Mouse (Mus musculus) neural tube, embryonic 15.5 days (tissue): ENCODE measurements at regions not wholly inside any gene's neighbourhood (a gene's known extent, or its start where the extent isn't known, plus 50 kb on each side); places are given as distances from the start of the nearest gene placed in this dataset.

Experiments
- ATAC-seq: fragments of 200-750 bp; cut with Nextera tagmentation; 2 replicates; pipeline ENCODE4 v1.8.0; 2017; ENCODE audit warnings: mild to moderate bottlenecking, moderate TSS enrichment, moderate library complexity; ENCODE audit not compliant: low FRiP score
- H3K27ac ChIP-seq: fragments of 300-500 bp; sonication (generic); replicated peaks from 2 replicates; pipeline ENCODE4 v1.5.1; 2015; ENCODE audit warnings: mild to moderate bottlenecking, inconsistent platforms
- H3K27me3 ChIP-seq: fragments of 300-500 bp; sonication (generic); replicated peaks from 2 replicates; pipeline ENCODE4 v1.6.1; 2015; ENCODE audit warnings: inconsistent platforms
- H3K36me3 ChIP-seq: fragments of 300-500 bp; sonication (generic); 2 replicates; pipeline ENCODE4 v1.6.1; 2015; ENCODE audit warnings: inconsistent platforms
- H3K4me1 ChIP-seq: fragments of 300-500 bp; sonication (generic); 2 replicates; pipeline ENCODE4 v1.6.1; 2015; ENCODE audit warnings: inconsistent platforms
- H3K4me2 ChIP-seq: fragments of 300-500 bp; sonication (generic); 2 replicates; pipeline ENCODE4 v1.6.1; 2015; ENCODE audit warnings: inconsistent platforms, mild to moderate bottlenecking, moderate library complexity
- H3K4me3 ChIP-seq: fragments of 300-500 bp; sonication (generic); replicated peaks from 2 replicates; pipeline ENCODE4 v1.5.1; 2015; ENCODE audit warnings: mild to moderate bottlenecking, inconsistent platforms
- H3K9ac ChIP-seq: fragments of 300-500 bp; sonication (generic); replicated peaks from 2 replicates; pipeline ENCODE4 v1.6.1; 2015; ENCODE audit warnings: mild to moderate bottlenecking, inconsistent platforms
- H3K9me3 ChIP-seq: fragments of 300-500 bp; sonication (generic); replicated peaks from 2 replicates; pipeline ENCODE4 v1.6.1; 2016; ENCODE audit warnings: inconsistent platforms
- WGBS: fragments of 180-500 bp; shearing (Covaris S2); methylation state at CpG from one replicate; pipeline ENCODE4 v1.1.7; 2015; ENCODE audit warnings: mixed read lengths; 5-methylcytosine and 5-hydroxymethylcytosine counted together

DNA sequence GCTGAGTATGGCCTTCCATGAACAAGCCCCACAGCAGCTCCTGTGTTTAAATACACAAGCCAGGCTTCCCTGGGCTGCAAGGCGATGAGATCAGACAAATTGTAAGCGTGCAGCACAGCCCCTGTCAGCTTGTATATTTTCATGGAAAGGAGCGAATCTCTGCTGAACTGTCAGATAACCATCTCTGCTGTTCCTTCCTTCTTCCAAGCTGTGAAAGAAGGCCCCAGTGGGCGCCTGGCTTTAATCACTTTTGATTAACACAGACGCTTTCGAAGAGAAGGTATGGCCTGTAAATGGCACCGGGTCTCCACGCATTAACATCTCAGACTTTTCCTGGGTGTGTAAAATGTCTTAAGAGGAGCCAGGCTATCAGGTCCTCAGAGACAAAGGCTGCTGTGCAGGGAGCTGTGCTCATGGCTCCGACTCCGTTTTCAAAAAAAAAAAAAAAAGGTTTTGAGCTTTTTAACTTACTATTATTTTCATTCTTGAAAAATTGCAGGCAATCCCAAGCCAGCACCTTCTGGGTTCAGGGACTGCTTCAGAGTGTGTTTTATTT, 131.9 kb upstream of the Tmem72 start:
- WGBS, result 77% methylated on average over 10 of the region's 10 CpGs
- H3K9me3 ChIP-seq, result no peaks in the 10 kb centered on the region
- no peaks in the 10 kb centered on the region for H3K4me1 ChIP-seq
- H3K4me3 ChIP-seq, result no peak overlapping the region
- no peak overlapping the region for H3K4me2 ChIP-seq
- no peaks in the 10 kb centered on the region for H3K36me3 ChIP-seq
- H3K27me3 ChIP-seq, result no peaks in the 10 kb centered on the region
- H3K9ac ChIP-seq, result no peak overlapping the region
- no peak for ATAC-seq
- no peak overlapping the region for H3K27ac ChIP-seq

GRCm38 (mm10) chr6:116854029-116854428, 137.3 kb upstream of the Tmem72 start:
- Histone ChIP-seq H3K9me3 (no peaks in the 10 kb centered on the region), H3K36me3 (no peaks in the 10 kb centered on the region), H3K4me1 (no peaks in the 10 kb centered on the region), H3K4me2 (no peak overlapping the region), H3K9ac (no peak overlapping the region), H3K27me3 (no peaks in the 10 kb centered on the region), H3K4me3 (no peak overlapping the region), H3K27ac (no peak overlapping the region)
- WGBS, result 65% methylated on average over 6 of the region's 6 CpGs
- ATAC-seq, result no peak

- no peaks in the 10 kb centered on the region for H3K4me1 ChIP-seq
- H3K27ac ChIP-seq, result no peak overlapping the region
- no peak overlapping the region for H3K9ac ChIP-seq
- no peaks in the 10 kb centered on the region for H3K36me3 ChIP-seq
- H3K9me3 ChIP-seq, result no peaks in the 10 kb centered on the region
- 81% methylated on average over 2 of the region's 2 CpGs for WGBS
- H3K4me3 ChIP-seq, result no peak overlapping the region
- no peak overlapping the region for H3K4me2 ChIP-seq
- H3K27me3 ChIP-seq, result no peaks in the 10 kb centered on the region
- ATAC-seq, result no peak
Measured at GRCm38 (mm10) chr6:116856093-116856492, 139.4 kb upstream of the Tmem72 start.

DNA sequence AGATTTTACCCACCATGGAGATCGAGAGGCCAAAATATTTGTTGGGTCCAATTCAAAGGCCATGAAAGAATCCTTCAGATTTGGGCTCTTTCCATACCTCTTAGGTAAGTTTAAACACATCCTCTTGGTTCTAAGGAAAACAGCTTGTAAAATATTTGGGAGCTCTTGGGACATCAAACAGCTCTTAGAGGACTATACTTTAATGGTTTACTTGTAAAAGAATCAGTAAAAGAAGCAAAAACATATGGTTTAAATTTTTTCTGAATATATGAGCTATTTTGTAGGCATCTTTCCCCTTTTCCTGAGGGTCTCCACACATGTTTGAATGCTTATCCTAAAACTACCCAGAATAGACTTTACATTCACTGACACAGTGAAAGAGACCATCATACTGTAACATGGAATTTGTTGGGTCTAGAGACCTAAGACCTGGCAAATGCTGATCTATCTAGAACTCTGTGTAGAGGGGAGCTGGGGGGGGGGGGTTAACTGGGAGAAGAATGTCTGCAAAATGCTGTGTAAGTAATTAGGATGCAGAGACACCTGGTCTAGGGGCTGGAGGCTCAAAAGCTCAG, 140.3 kb upstream of the Tmem72 start:
- WGBS, result 96% methylated on average over 1 of the region's 1 CpGs
- no peak overlapping the region for H3K4me3 ChIP-seq
- no peaks in the 10 kb centered on the region for H3K4me1 ChIP-seq
- H3K27ac ChIP-seq, result no peak overlapping the region
- H3K36me3 ChIP-seq, result no peaks in the 10 kb centered on the region
- no peaks in the 10 kb centered on the region for H3K27me3 ChIP-seq
- no peak overlapping the region for H3K4me2 ChIP-seq
- H3K9ac ChIP-seq, result no peak overlapping the region
- ATAC-seq, result no peak
- H3K9me3 ChIP-seq, result no peaks in the 10 kb centered on the region

- H3K36me3 ChIP-seq, result no peaks in the 10 kb centered on the region
- no peak overlapping the region for H3K4me3 ChIP-seq
- H3K27me3 ChIP-seq, result no peaks in the 10 kb centered on the region
- H3K4me2 ChIP-seq, result no peak overlapping the region
- no peaks in the 10 kb centered on the region for H3K9me3 ChIP-seq
- no peak overlapping the region for H3K27ac ChIP-seq
- WGBS, result 53% methylated on average over 2 of the region's 2 CpGs
- ATAC-seq, result no peak
- H3K9ac ChIP-seq, result no peak overlapping the region
- no peaks in the 10 kb centered on the region for H3K4me1 ChIP-seq
Measured at GRCm38 (mm10) chr6:116863130-116863529, 146.4 kb upstream of the Tmem72 start.

DNA sequence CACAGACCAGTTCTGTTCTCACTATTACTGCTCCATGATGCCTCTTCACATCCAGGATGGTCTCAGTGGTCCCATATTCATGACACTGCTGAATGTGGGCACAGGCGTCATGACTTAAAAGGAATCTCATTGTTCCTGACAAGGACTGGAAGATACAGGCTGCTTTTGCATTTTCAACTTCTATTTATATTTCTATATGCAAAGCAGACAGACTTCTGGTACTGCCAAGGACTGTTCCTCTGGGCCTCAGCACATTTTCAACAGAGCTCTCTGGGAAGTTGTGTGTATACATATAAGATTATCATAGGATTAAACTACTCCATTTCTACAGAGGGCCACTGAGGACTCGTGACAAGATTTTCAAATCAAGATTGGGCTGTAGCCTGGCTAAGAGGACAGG, 146.9 kb upstream of the Tmem72 start:
- whole genome bisulfite sequencing, result 80% methylated on average over 2 of the region's 2 CpGs

DNA sequence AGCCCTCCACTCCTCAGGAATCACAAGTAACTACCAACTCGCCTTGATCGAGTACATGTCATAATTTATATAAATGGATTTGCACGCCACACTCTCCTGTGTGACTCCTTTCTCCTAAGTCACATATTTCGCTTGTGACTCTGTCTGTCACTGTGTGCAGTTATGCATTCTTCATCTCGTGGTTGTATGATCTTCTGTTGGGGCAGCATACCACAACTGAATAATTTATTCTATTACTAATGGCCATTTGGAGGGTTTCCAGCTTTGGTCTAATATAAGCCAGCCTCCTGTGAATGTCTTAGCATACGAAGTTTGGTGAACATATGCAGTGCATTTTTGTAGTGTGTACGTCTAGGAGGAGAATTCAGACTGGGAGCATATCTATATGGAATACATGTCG, 176.6 kb upstream of the Tmem72 start:
- WGBS, result 71% methylated on average over 8 of the region's 8 CpGs

More for the DNA sequence above, 146.9 kb upstream of the Tmem72 start:
- no peaks in the 10 kb centered on the region for H3K4me1 ChIP-seq
- no peak overlapping the region for H3K27ac ChIP-seq
- no peaks in the 10 kb centered on the region for H3K27me3 ChIP-seq
- H3K9me3 ChIP-seq, result no peaks in the 10 kb centered on the region
- no peaks in the 10 kb centered on the region for H3K36me3 ChIP-seq
- ATAC-seq, result no peak
- H3K4me2 ChIP-seq, result no peak overlapping the region
- H3K4me3 ChIP-seq, result no peak overlapping the region
- no peak overlapping the region for H3K9ac ChIP-seq

GRCm38 (mm10) chr6:116894252-116894651, 177.5 kb upstream of the Tmem72 start:
- H3K27me3 ChIP-seq, result no peaks in the 10 kb centered on the region
- no peaks in the 10 kb centered on the region for H3K9me3 ChIP-seq
- no peak for ATAC-seq
- H3K4me1 ChIP-seq, result 0 out of 2 replicates have a peak, but pooled peaks cover 3% of the 10 kb centered on the region
- no peak overlapping the region for H3K27ac ChIP-seq
- no peak overlapping the region for H3K4me3 ChIP-seq
- no peaks in the 10 kb centered on the region for H3K36me3 ChIP-seq
- no peak overlapping the region for H3K9ac ChIP-seq
- 91% methylated on average over 5 of the region's 5 CpGs for WGBS
- no peak overlapping the region for H3K4me2 ChIP-seq

More for the DNA sequence above, 176.6 kb upstream of the Tmem72 start:
- H3K27ac ChIP-seq, result no peak overlapping the region
- H3K36me3 ChIP-seq, result no peaks in the 10 kb centered on the region
- H3K9me3 ChIP-seq, result no peaks in the 10 kb centered on the region
- H3K27me3 ChIP-seq, result no peaks in the 10 kb centered on the region
- no peak overlapping the region for H3K4me3 ChIP-seq
- 0 out of 2 replicates have a peak, but pooled peaks cover 3% of the 10 kb centered on the region for H3K4me1 ChIP-seq
- no peak for ATAC-seq
- no peak overlapping the region for H3K9ac ChIP-seq
- H3K4me2 ChIP-seq, result no peak overlapping the region

GRCm38 (mm10) chr6:116895114-116895513, 178.4 kb upstream of the Tmem72 start:
- no peak; the same call in 1 of the 2 replicates for ATAC-seq
- 35% methylated on average over 5 of the region's 5 CpGs for WGBS

GRCm38 (mm10) chr6:116896132-116896630, 179.5 kb upstream of the Tmem72 start:
- ATAC-seq, result no peak
- no peak overlapping the region for H3K4me2 ChIP-seq
- no peak overlapping the region for H3K9ac ChIP-seq
- no peaks in the 10 kb centered on the region for H3K27me3 ChIP-seq
- no peak overlapping the region for H3K27ac ChIP-seq
- no peak overlapping the region for H3K4me3 ChIP-seq
- no peaks in the 10 kb centered on the region for H3K9me3 ChIP-seq
- H3K4me1 ChIP-seq, result 0 out of 2 replicates have a peak, but pooled peaks cover 3% of the 10 kb centered on the region
- WGBS, result 80% methylated on average over 4 of the region's 4 CpGs
- H3K36me3 ChIP-seq, result no peaks in the 10 kb centered on the region

More at GRCm38 (mm10) chr6:116895114-116895513, 178.4 kb upstream of the Tmem72 start:
- Histone ChIP-seq H3K4me2 (no peak overlapping the region), H3K9me3 (no peaks in the 10 kb centered on the region), H3K27me3 (no peaks in the 10 kb centered on the region), H3K4me1 (0 out of 2 replicates have a peak, but pooled peaks cover 3% of the 10 kb centered on the region), H3K27ac (peak overlapping the region; percentile 54; the same call in 1 of the 2 replicates), H3K4me3 (no peak overlapping the region), H3K9ac (no peak overlapping the region), H3K36me3 (no peaks in the 10 kb centered on the region)

- Histone ChIP-seq H3K9me3 (no peaks in the 10 kb centered on the region), H3K4me2 (no peak overlapping the region), H3K36me3 (no peaks in the 10 kb centered on the region), H3K4me1 (no peaks in the 10 kb centered on the region), H3K27me3 (no peaks in the 10 kb centered on the region), H3K27ac (no peak overlapping the region), H3K9ac (no peak overlapping the region), H3K4me3 (no peak overlapping the region)
- no peak for ATAC-seq
- 37% methylated on average over 1 of the region's 1 CpGs for WGBS
Measured at GRCm38 (mm10) chr6:116901816-116902215, 185.1 kb upstream of the Tmem72 start.

DNA sequence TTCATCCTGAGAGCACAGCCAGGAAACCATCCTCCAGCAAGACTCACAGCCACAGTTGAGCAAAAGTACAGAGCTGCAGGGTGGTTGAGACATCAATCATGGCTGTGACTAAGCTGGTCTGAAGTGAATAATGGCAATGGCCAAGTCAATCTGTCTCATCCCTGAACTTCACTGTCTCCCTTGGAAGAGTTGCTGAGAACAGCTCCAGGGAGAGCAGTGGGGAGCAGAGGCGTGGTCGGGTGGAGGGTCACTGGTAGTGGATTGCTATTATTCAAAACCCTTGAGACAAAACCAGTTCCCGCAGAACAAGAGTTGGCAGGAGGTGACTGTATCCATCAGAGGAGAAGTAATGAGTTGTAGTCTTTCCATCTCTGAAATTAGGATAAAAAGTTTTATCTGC, 185.7 kb upstream of the Tmem72 start:
- no peak overlapping the region for H3K4me2 ChIP-seq
- WGBS, result 80% methylated on average over 3 of the region's 3 CpGs
- no peaks in the 10 kb centered on the region for H3K4me1 ChIP-seq
- no peaks in the 10 kb centered on the region for H3K27me3 ChIP-seq
- no peaks in the 10 kb centered on the region for H3K9me3 ChIP-seq
- no peak overlapping the region for H3K9ac ChIP-seq
- ATAC-seq, result no peak
- H3K36me3 ChIP-seq, result no peaks in the 10 kb centered on the region
- H3K4me3 ChIP-seq, result no peak overlapping the region
- no peak overlapping the region for H3K27ac ChIP-seq
